Mouse (Mus musculus) E14TG2a.4 (cell line): ENCODE results near the gene Scyl1.

Experiments used
- CTCF ChIP-seq: conservative IDR thresholded peaks from 2 replicates; pipeline ENCODE4 v1.5.1; 2014; ENCODE audit warnings: low read length
- NANOG ChIP-seq: IDR thresholded peaks from 2 replicates; pipeline ENCODE4 v1.6.1; 2014; ENCODE audit warnings: borderline replicate concordance, low read length, mixed read lengths
- POU5F1 ChIP-seq: IDR thresholded peaks from 2 replicates; pipeline ENCODE4 v1.6.1; 2014; ENCODE audit warnings: low read length, borderline replicate concordance

- TF ChIP-seq CTCF, result no peak
- no peak for TF ChIP-seq POU5F1
- TF ChIP-seq NANOG, result no peak
Measured at GRCm38 (mm10) chr19:5813567-5813966, 42.3 kb upstream of the Scyl1 start.
